Mouse (Mus musculus): ENCODE measurements around the gene Dnal4. TPM values are rescaled to one million over a fixed set of nuclear protein-coding genes. Genes with fewer than 3 reads are reported as not detected.

Dnal4 gene
- polyA plus RNA-seq, 2 experiments, result 60.9 to 70.2 TPM

- no peaks in the 10 kb centered on the region for H3K27me3 ChIP-seq (ENCODE audit: control insufficient read depth, insufficient read depth, low read length)
- ATAC-seq (ENCODE audit: low FRiP score, low read depth) (no peak), DNase-seq (ENCODE audit: low spot score) (no peak)
- no peaks in the 10 kb centered on the region for H3K9me3 ChIP-seq (ENCODE audit: control insufficient read depth, low read length)
- no peak overlapping the region for H3K4me2 ChIP-seq (replicated peaks; ENCODE audit: low read depth, low read length, severe bottlenecking)
- H3K4me1 ChIP-seq (ENCODE audit: control insufficient read depth, insufficient read depth, low read length), result no peaks in the 10 kb centered on the region
- peaks cover 40% of the 10 kb centered on the region for H3K36me3 ChIP-seq (ENCODE audit: control insufficient read depth, insufficient read depth, low read length)
- no peak overlapping the region for H3K4me3 ChIP-seq (replicated peaks; ENCODE audit: low read length)
- no peak for TF ChIP-seq POLR2A (IDR thresholded peaks at IDR 0.05; ENCODE audit: borderline replicate concordance, extremely low read depth, insufficient read depth, insufficient read length)
- H3K27ac ChIP-seq (replicated peaks; ENCODE audit: low read depth, low read length), result no peak overlapping the region
- no peak overlapping the region for H3K9ac ChIP-seq (ENCODE audit: low read depth, low read length, severe bottlenecking)
- 86% methylated on average over 9 of the region's 9 CpGs for WGBS
Measured at GRCm38 (mm10) chr15:79763001-79763400, 14.6 kb downstream of the Dnal4 start.

GRCm38 (mm10) chr15:79760956-79761355 lies 16.7 kb downstream of the Dnal4 start:
- no peak for TF ChIP-seq POLR2A (IDR thresholded peaks at IDR 0.05; ENCODE audit: borderline replicate concordance, extremely low read depth, insufficient read depth, insufficient read length)
- 78% methylated on average over 6 of the region's 6 CpGs for WGBS
- H3K9ac ChIP-seq (ENCODE audit: low read depth, low read length, severe bottlenecking), result no peak overlapping the region
- no peak overlapping the region for H3K4me2 ChIP-seq (replicated peaks; ENCODE audit: low read depth, low read length, severe bottlenecking)
- H3K27ac ChIP-seq (replicated peaks; ENCODE audit: low read depth, low read length), result no peak overlapping the region
- DNase-seq (ENCODE audit: low spot score) (no peak), ATAC-seq (ENCODE audit: low FRiP score, low read depth) (no peak)
- H3K9me3 ChIP-seq (ENCODE audit: control insufficient read depth, low read length), result no peaks in the 10 kb centered on the region
- H3K27me3 ChIP-seq (ENCODE audit: control insufficient read depth, insufficient read depth, low read length), result no peaks in the 10 kb centered on the region
- H3K4me3 ChIP-seq (replicated peaks; ENCODE audit: low read length), result no peak overlapping the region
- no peaks in the 10 kb centered on the region for H3K4me1 ChIP-seq (ENCODE audit: control insufficient read depth, insufficient read depth, low read length)
- H3K36me3 ChIP-seq (ENCODE audit: control insufficient read depth, insufficient read depth, low read length), result peaks cover 40% of the 10 kb centered on the region

- H3K36me3 ChIP-seq (ENCODE audit: control insufficient read depth, insufficient read depth, low read length), result peaks cover 10% of the 10 kb centered on the region; the same call in 1 of the 2 replicates
- TF ChIP-seq POLR2A (IDR thresholded peaks at IDR 0.05; ENCODE audit: borderline replicate concordance, extremely low read depth, insufficient read depth, insufficient read length), result no peak
- no peak overlapping the region for H3K9ac ChIP-seq (ENCODE audit: low read depth, low read length, severe bottlenecking)
- no peak for DNase-seq (ENCODE audit: low spot score)
- no peaks in the 10 kb centered on the region for H3K27me3 ChIP-seq (ENCODE audit: control insufficient read depth, insufficient read depth, low read length)
- H3K4me1 ChIP-seq (ENCODE audit: control insufficient read depth, insufficient read depth, low read length), result no peaks in the 10 kb centered on the region
- 93% methylated on average over 3 of the region's 3 CpGs for WGBS
- no peak for ATAC-seq (ENCODE audit: low FRiP score, low read depth)
- H3K27ac ChIP-seq (replicated peaks; ENCODE audit: low read depth, low read length), result no peak overlapping the region
- H3K9me3 ChIP-seq (ENCODE audit: control insufficient read depth, low read length), result no peaks in the 10 kb centered on the region
- no peak overlapping the region for H3K4me2 ChIP-seq (replicated peaks; ENCODE audit: low read depth, low read length, severe bottlenecking)
- no peak overlapping the region for H3K4me3 ChIP-seq (replicated peaks; ENCODE audit: low read length)
Measured at GRCm38 (mm10) chr15:79757118-79757517, 20.5 kb downstream of the Dnal4 start.

GRCm38 (mm10) chr15:79755977-79756625 lies 21.5 kb downstream of the Dnal4 start:
- H3K27me3 ChIP-seq (ENCODE audit: control insufficient read depth, insufficient read depth, low read length), result no peaks in the 10 kb centered on the region
- H3K36me3 ChIP-seq (ENCODE audit: control insufficient read depth, insufficient read depth, low read length), result 0 out of 2 replicates have a peak, but pooled peaks cover 2% of the 10 kb centered on the region
- H3K4me2 ChIP-seq (replicated peaks; ENCODE audit: low read depth, low read length, severe bottlenecking), result no peak overlapping the region
- H3K27ac ChIP-seq (replicated peaks; ENCODE audit: low read depth, low read length), result no peak overlapping the region
- no peak overlapping the region for H3K9ac ChIP-seq (ENCODE audit: low read depth, low read length, severe bottlenecking)
- TF ChIP-seq POLR2A (IDR thresholded peaks at IDR 0.05; ENCODE audit: borderline replicate concordance, extremely low read depth, insufficient read depth, insufficient read length), result no peak
- no peaks in the 10 kb centered on the region for H3K9me3 ChIP-seq (ENCODE audit: control insufficient read depth, low read length)
- ATAC-seq (ENCODE audit: low FRiP score, low read depth) (no peak), DNase-seq (ENCODE audit: low spot score) (no peak)
- no peaks in the 10 kb centered on the region for H3K4me1 ChIP-seq (ENCODE audit: control insufficient read depth, insufficient read depth, low read length)
- H3K4me3 ChIP-seq (replicated peaks; ENCODE audit: low read length), result no peak overlapping the region
- WGBS, result 69% methylated on average over 8 of the region's 8 CpGs

- Histone ChIP-seq H3K4me1 (ENCODE audit: control insufficient read depth, insufficient read depth, low read length) (no peaks in the 10 kb centered on the region), H3K27ac (replicated peaks; ENCODE audit: low read depth, low read length) (no peak overlapping the region), H3K4me2 (replicated peaks; ENCODE audit: low read depth, low read length, severe bottlenecking) (no peak overlapping the region), H3K9ac (ENCODE audit: low read depth, low read length, severe bottlenecking) (no peak overlapping the region), H3K4me3 (replicated peaks; ENCODE audit: low read length) (no peak overlapping the region), H3K27me3 (ENCODE audit: control insufficient read depth, insufficient read depth, low read length) (no peaks in the 10 kb centered on the region), H3K36me3 (ENCODE audit: control insufficient read depth, insufficient read depth, low read length) (no peaks in the 10 kb centered on the region), H3K9me3 (ENCODE audit: control insufficient read depth, low read length) (no peaks in the 10 kb centered on the region)
- DNase-seq (ENCODE audit: low spot score) (no peak), ATAC-seq (ENCODE audit: low FRiP score, low read depth) (no peak)
- WGBS, result 83% methylated on average over 4 of the region's 4 CpGs
- TF ChIP-seq POLR2A (IDR thresholded peaks at IDR 0.05; ENCODE audit: borderline replicate concordance, extremely low read depth, insufficient read depth, insufficient read length), result no peak
Measured at GRCm38 (mm10) chr15:79755176-79755575, 22.5 kb downstream of the Dnal4 start.

All from limb, embryonic 14.5 days (tissue).